Mouse (Mus musculus): ENCODE measurements around the gene Rhox3a2. TPM values are rescaled to one million over a fixed set of nuclear protein-coding genes. Genes with fewer than 3 reads are reported as not detected.
"Not testable (repeated sequence)": the region's sequence is repeated elsewhere in the genome, so short reads cannot be mapped to it uniquely, and the experiment has no call there.

The Rhox3a2 gene
- polyA plus RNA-seq (2014; fragmentation: Nextera tagmentation; extraction: Ambion mirVana): not detected in 2 replicates

GRCm38 (mm10) chrX:37379728-37380127, at the start of gene Rhox3a2:
TSS of gene Rhox3a2 (plus strand) at chrX:37380028.
- H3K4me1 ChIP-seq (ENCODE audit: control insufficient read depth, insufficient read depth, low read length); H3K36me3 ChIP-seq (ENCODE audit: control insufficient read depth, insufficient read depth, low read length); H3K4me3 ChIP-seq (ENCODE audit: low read length); H3K4me2 ChIP-seq (replicated peaks; ENCODE audit: low read depth, low read length); H3K27me3 ChIP-seq (ENCODE audit: control insufficient read depth, insufficient read depth, low read length); H3K27ac ChIP-seq (ENCODE audit: low read depth, low read length); H3K9ac ChIP-seq (ENCODE audit: low read depth, low read length); H3K9me3 ChIP-seq (ENCODE audit: control insufficient read depth, low read length); ATAC-seq (ENCODE audit: low FRiP score, low TSS enrichment): not testable (repeated sequence)
- WGBS: no CpG with 5 or more reads among the region's 1 CpGs

- not testable (repeated sequence) for H3K9ac ChIP-seq (ENCODE audit: low read depth, low read length); H3K9me3 ChIP-seq (ENCODE audit: control insufficient read depth, low read length); H3K27me3 ChIP-seq (ENCODE audit: control insufficient read depth, insufficient read depth, low read length); ATAC-seq (ENCODE audit: low FRiP score, low TSS enrichment); H3K36me3 ChIP-seq (ENCODE audit: control insufficient read depth, insufficient read depth, low read length); H3K4me2 ChIP-seq (replicated peaks; ENCODE audit: low read depth, low read length); H3K4me3 ChIP-seq (ENCODE audit: low read length); H3K4me1 ChIP-seq (ENCODE audit: control insufficient read depth, insufficient read depth, low read length); H3K27ac ChIP-seq (ENCODE audit: low read depth, low read length)
- 93% methylated on average over 8 of the region's 16 CpGs for WGBS
Observed at GRCm38 (mm10) chrX:37390548-37390947, 10.7 kb downstream of the Rhox3a2 start, which contains the start of gene Rhox4a2. TSS of gene Rhox4a2 (plus strand) at chrX:37390848.

GRCm38 (mm10) chrX:37411767-37412166, 31.9 kb downstream of the Rhox3a2 start, which contains the start of gene Rhox2b:
TSS of gene Rhox2b (plus strand) at chrX:37412067.
- ATAC-seq (ENCODE audit: low FRiP score, low TSS enrichment); H3K4me1 ChIP-seq (ENCODE audit: control insufficient read depth, insufficient read depth, low read length); H3K9me3 ChIP-seq (ENCODE audit: control insufficient read depth, low read length); H3K9ac ChIP-seq (ENCODE audit: low read depth, low read length); H3K4me2 ChIP-seq (replicated peaks; ENCODE audit: low read depth, low read length); H3K4me3 ChIP-seq (ENCODE audit: low read length); H3K27me3 ChIP-seq (ENCODE audit: control insufficient read depth, insufficient read depth, low read length); H3K27ac ChIP-seq (ENCODE audit: low read depth, low read length); H3K36me3 ChIP-seq (ENCODE audit: control insufficient read depth, insufficient read depth, low read length): not testable (repeated sequence)
- no CpG with 5 or more reads among the region's 9 CpGs for WGBS

- H3K36me3 ChIP-seq (ENCODE audit: control insufficient read depth, insufficient read depth, low read length); ATAC-seq (ENCODE audit: low FRiP score, low TSS enrichment); H3K27ac ChIP-seq (ENCODE audit: low read depth, low read length); H3K9me3 ChIP-seq (ENCODE audit: control insufficient read depth, low read length); H3K4me3 ChIP-seq (ENCODE audit: low read length); H3K4me1 ChIP-seq (ENCODE audit: control insufficient read depth, insufficient read depth, low read length); H3K27me3 ChIP-seq (ENCODE audit: control insufficient read depth, insufficient read depth, low read length); H3K9ac ChIP-seq (ENCODE audit: low read depth, low read length); H3K4me2 ChIP-seq (replicated peaks; ENCODE audit: low read depth, low read length): not testable (repeated sequence)
- WGBS: 93% methylated on average over 14 of the region's 15 CpGs
Observed at GRCm38 (mm10) chrX:37432194-37432593, 52.4 kb downstream of the Rhox3a2 start, which contains the start of gene Rhox4b. TSS of gene Rhox4b (plus strand) at chrX:37432494.

Other genes starting within 250 kb of the Rhox3a2 start
- 0.23 TPM in 1 of 2 replicates, not detected in the other for gene Akap14, start 211.2 kb upstream of the Rhox3a2 start, polyA plus RNA-seq (2014; fragmentation: Nextera tagmentation; extraction: Ambion mirVana)
- 410 and 565 TPM in 2 replicates for gene Ndufa1, start 188.9 kb upstream of the Rhox3a2 start, polyA plus RNA-seq (2014; fragmentation: Nextera tagmentation; extraction: Ambion mirVana)
- gene Rnf113a1, start 188.8 kb upstream of the Rhox3a2 start, polyA plus RNA-seq (2014; fragmentation: Nextera tagmentation; extraction: Ambion mirVana): 8.5 and 11.3 TPM in 2 replicates
- gene Gm9, start 169.0 kb upstream of the Rhox3a2 start, polyA plus RNA-seq (2014; fragmentation: Nextera tagmentation; extraction: Ambion mirVana): not detected in 2 replicates
- not detected in 2 replicates for gene Rhox1, start 157.8 kb upstream of the Rhox3a2 start, polyA plus RNA-seq (2014; fragmentation: Nextera tagmentation; extraction: Ambion mirVana)
- not detected in 2 replicates for gene Rhox2a, start 135.1 kb upstream of the Rhox3a2 start, polyA plus RNA-seq (2014; fragmentation: Nextera tagmentation; extraction: Ambion mirVana)
- not detected in 2 replicates for gene Rhox3a, start 130.1 kb upstream of the Rhox3a2 start, polyA plus RNA-seq (2014; fragmentation: Nextera tagmentation; extraction: Ambion mirVana)
- gene Rhox4a, start 114.7 kb upstream of the Rhox3a2 start, polyA plus RNA-seq (2014; fragmentation: Nextera tagmentation; extraction: Ambion mirVana): not detected in 2 replicates
- not detected in 2 replicates for gene Rhox4a2, start 10.8 kb downstream of the Rhox3a2 start, polyA plus RNA-seq (2014; fragmentation: Nextera tagmentation; extraction: Ambion mirVana)
- not detected in 2 replicates for gene Rhox2b, start 32.0 kb downstream of the Rhox3a2 start, polyA plus RNA-seq (2014; fragmentation: Nextera tagmentation; extraction: Ambion mirVana)
- not detected in 2 replicates for gene Rhox4b, start 52.5 kb downstream of the Rhox3a2 start, polyA plus RNA-seq (2014; fragmentation: Nextera tagmentation; extraction: Ambion mirVana)
- not detected in 2 replicates for gene Rhox2c, start 73.7 kb downstream of the Rhox3a2 start, polyA plus RNA-seq (2014; fragmentation: Nextera tagmentation; extraction: Ambion mirVana)
- not detected in 2 replicates for gene Rhox3c, start 78.6 kb downstream of the Rhox3a2 start, polyA plus RNA-seq (2014; fragmentation: Nextera tagmentation; extraction: Ambion mirVana)
- gene Rhox4c, start 100.3 kb downstream of the Rhox3a2 start, polyA plus RNA-seq (2014; fragmentation: Nextera tagmentation; extraction: Ambion mirVana): not detected in 2 replicates
- not detected in 2 replicates for gene Rhox2d, start 113.4 kb downstream of the Rhox3a2 start, polyA plus RNA-seq (2014; fragmentation: Nextera tagmentation; extraction: Ambion mirVana)
- gene Rhox4d, start 134.3 kb downstream of the Rhox3a2 start, polyA plus RNA-seq (2014; fragmentation: Nextera tagmentation; extraction: Ambion mirVana): not detected in 2 replicates
- gene Rhox2e, start 150.4 kb downstream of the Rhox3a2 start, polyA plus RNA-seq (2014; fragmentation: Nextera tagmentation; extraction: Ambion mirVana): not detected in 2 replicates
- not detected in 2 replicates for gene Rhox3e, start 162.0 kb downstream of the Rhox3a2 start, polyA plus RNA-seq (2014; fragmentation: Nextera tagmentation; extraction: Ambion mirVana)
- gene Rhox4e, start 177.4 kb downstream of the Rhox3a2 start, polyA plus RNA-seq (2014; fragmentation: Nextera tagmentation; extraction: Ambion mirVana): not detected in 2 replicates
- not detected in 2 replicates for gene Rhox2f, start 191.4 kb downstream of the Rhox3a2 start, polyA plus RNA-seq (2014; fragmentation: Nextera tagmentation; extraction: Ambion mirVana)
- gene Rhox3f, start 201.0 kb downstream of the Rhox3a2 start, polyA plus RNA-seq (2014; fragmentation: Nextera tagmentation; extraction: Ambion mirVana): not detected in 2 replicates
- not detected in 2 replicates for gene Rhox4f, start 227.7 kb downstream of the Rhox3a2 start, polyA plus RNA-seq (2014; fragmentation: Nextera tagmentation; extraction: Ambion mirVana)
- not detected in 2 replicates for gene Rhox3g, start 248.6 kb downstream of the Rhox3a2 start, polyA plus RNA-seq (2014; fragmentation: Nextera tagmentation; extraction: Ambion mirVana)